Mouse (Mus musculus) embryonic stem cell, embryonic (primary cell): ENCODE measurements around the gene Cep70.

Source experiments
- CTCF ChIA-PET, 4 experiments: fragments of 300-600 bp in 2 of 4; fragments of 350-600 bp in 2 of 4; sonication (Branson Sonifier 250); formaldehyde crosslinking; loops; one replicate each; lab custom pipeline; 2022; ENCODE audit warnings: inconsistent platforms in 2 of 4; lab: Charles Lee
- POLR2A ChIA-PET, 4 experiments: fragments of 300-600 bp in 2 of 4; fragments of 350-600 bp in 2 of 4; sonication (Branson Sonifier 250); formaldehyde crosslinking; loops; one replicate each; lab custom pipeline; 2022; ENCODE audit warnings: antibody characterized with exemption in 4 of 4, inconsistent platforms in 1 of 4; lab: Charles Lee

The Cep70 gene

GRCm38 (mm10) chr9:99243190-99243894 is at the start of gene Cep70:
TSS of gene Cep70 (plus strand) at chr9:99243367.
- POLR2A ChIA-PET = interaction anchor here in 3 of 4 experiments (0.6 to 2.9 kb wide), 78 partner anchors 9 to 333 kb away, joined by 3 to 25 read pairs (median 4); partner anchors contain the start of genes Esyt3 (in 2 of the 3), Faim (in 2 of the 3), Pik3cb (in 2 of the 3) and Armc8 (in 1 of the 3)
- CTCF ChIA-PET = interaction anchor here in 3 of 4 experiments (0.5 to 2.7 kb wide), 33 partner anchors 9 to 344 kb away, joined by 3 to 19 read pairs (median 4); partner anchors contain the start of genes Esyt3 (in 1 of the 3), Nme9 (in 1 of the 3) and Pik3cb (in 1 of the 3)

DNA sequence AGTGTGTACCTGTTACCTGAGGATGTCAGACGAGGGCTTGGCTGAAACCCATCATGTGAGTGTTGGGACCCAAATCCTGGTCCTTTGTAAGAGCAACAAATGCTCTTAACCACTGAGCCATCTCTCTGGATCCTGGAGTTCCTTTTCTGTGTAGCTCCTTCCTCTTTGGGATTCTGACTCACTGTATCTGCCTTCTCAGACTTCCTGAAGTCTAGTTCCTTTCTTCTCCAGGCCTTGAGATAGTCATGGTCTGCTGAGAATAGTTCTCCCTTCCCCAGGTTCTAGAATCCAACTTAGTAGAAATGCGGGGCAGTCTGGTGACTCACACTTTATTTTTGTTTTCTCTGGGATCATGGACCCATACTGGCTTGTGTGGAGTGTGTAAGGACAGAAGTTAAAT is 30.5 kb upstream of the Cep70 start:
- CTCF ChIA-PET = no interaction called here

DNA sequence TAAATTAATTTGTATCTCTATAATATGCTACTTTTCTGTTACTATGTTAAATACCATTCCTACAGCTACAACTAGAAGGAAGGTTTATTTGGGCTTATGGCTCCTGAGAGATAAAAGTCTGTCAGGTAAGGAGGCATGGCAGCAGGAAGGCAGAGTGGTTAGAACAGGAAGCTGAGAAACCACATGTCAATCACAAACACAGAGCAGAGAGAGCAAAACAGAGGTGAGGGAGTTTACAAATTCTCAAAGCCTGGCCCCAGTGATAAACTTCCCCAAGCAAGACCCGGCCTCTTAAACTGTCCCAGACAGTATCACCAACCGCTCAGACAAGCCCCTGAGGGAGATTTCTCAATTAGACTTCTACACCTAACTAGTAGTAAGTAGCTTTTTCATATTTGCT is 27.0 kb upstream of the Cep70 start:
- ChIA-PET CTCF (no interaction called here), POLR2A (interaction anchor here in 1 of 4 experiments (0.8 kb wide), 1 partner anchor 15 kb away, joined by 3 read pairs; no protein-coding TSS in a partner anchor)

More for the DNA sequence above, 30.5 kb upstream of the Cep70 start:
- POLR2A ChIA-PET = interaction anchor here in 1 of 4 experiments (0.6 kb wide), 1 partner anchor 53 kb away, joined by 3 read pairs; no protein-coding TSS in a partner anchor

GRCm38 (mm10) chr9:99217999-99218719 is 25.0 kb upstream of the Cep70 start:
- CTCF ChIA-PET = interaction anchor here in 3 of 4 experiments (0.5 to 1.1 kb wide), 7 partner anchors 19 to 238 kb away, joined by 3 read pairs; partner anchors contain the start of genes Esyt3 (in 1 of the 3), Faiml (in 1 of the 3) and Gm1123 (in 1 of the 3)
- POLR2A ChIA-PET = interaction anchor here in 3 of 4 experiments (1.0 to 2.1 kb wide), 7 partner anchors 9 to 232 kb away, joined by 3 to 13 read pairs (median 5); partner anchors contain the start of genes Cep70 (in 2 of the 3) and Faim (in 1 of the 3)

GRCm38 (mm10) chr9:99221636-99222035 is 21.5 kb upstream of the Cep70 start:
- ChIA-PET POLR2A (interaction anchor here in 1 of 4 experiments (0.5 kb wide), 1 partner anchor 20 kb away, joined by 3 read pairs; no protein-coding TSS in a partner anchor), CTCF (no interaction called here)

GRCm38 (mm10) chr9:99224583-99224982 is 18.6 kb upstream of the Cep70 start:
- CTCF ChIA-PET = interaction anchor here in 2 of 4 experiments (0.7 kb wide), 2 partner anchors 15 to 1280 kb away, joined by 3 to 7 read pairs; no protein-coding TSS in a partner anchor

DNA sequence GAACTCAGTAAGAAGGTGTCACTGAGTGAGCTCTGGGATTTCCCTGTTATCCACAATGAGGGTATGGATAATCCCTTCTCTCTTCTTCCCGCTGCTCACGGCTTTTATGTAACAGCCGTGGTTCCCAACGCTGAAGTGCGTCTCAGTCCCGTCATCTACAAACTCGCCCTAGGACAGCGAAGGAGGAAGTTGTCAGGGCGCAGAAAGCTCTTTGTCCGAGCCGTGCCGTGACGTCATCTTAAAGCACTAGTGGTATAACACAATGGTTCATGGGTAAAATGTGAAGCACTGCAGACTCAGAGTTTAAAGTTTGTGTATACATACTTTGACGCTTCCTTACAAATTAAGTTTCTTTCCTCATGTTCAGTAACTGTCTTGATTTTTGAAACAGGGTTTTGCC is 13.7 kb upstream of the Cep70 start:
- ChIA-PET CTCF (interaction anchor here in 2 of 4 experiments (0.6 to 1.4 kb wide), 4 partner anchors 9 to 216 kb away, joined by 3 to 9 read pairs (median 4); no protein-coding TSS in a partner anchor), POLR2A (interaction anchor here in 2 of 4 experiments (0.7 to 1.6 kb wide), 6 partner anchors 10 to 1532 kb away, joined by 3 to 6 read pairs (median 3); partner anchors contain the start of gene Cep70 (in 2 of the 2))

More at GRCm38 (mm10) chr9:99224583-99224982, 18.6 kb upstream of the Cep70 start:
- POLR2A ChIA-PET = interaction anchor here in 3 of 4 experiments (0.5 to 1.6 kb wide), 4 partner anchors 11 to 658 kb away, joined by 3 to 4 read pairs (median 3); no protein-coding TSS in a partner anchor

DNA sequence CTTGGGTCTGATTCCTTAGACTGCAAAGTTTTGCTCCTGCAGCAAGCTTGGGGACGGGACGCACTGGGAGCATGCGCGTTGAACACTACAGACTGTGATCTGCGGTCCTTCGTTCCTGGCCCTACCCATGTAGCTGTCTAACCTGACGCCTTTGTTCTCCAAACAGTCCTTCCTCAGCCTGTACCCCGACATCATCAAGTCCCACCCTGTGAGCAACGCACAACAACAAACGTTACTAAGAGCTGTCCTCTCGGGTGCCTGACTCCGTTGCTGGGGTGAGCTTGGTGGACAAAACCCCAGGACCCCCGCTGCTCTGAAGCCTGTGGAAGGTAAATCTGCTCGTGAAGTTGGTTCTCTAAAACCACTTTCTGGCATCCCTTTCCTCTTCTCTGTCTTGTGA is 6.0 kb upstream of the Cep70 start, which contains the start of gene Faiml:
Gene Faiml (minus strand): TSS at position 101 of the 400 bp plus-strand sequence.
- ChIA-PET CTCF (interaction anchor here in 3 of 4 experiments (0.6 to 1.1 kb wide), 5 partner anchors 19 to 1800 kb away, joined by 3 to 5 read pairs (median 4); no protein-coding TSS in a partner anchor), POLR2A (interaction anchor here in 2 of 4 experiments (0.6 to 1.6 kb wide), 7 partner anchors 9 to 201 kb away, joined by 3 to 8 read pairs (median 4); partner anchors contain the start of gene Gm1123 (in 1 of the 2))

GRCm38 (mm10) chr9:99238276-99238675 is 4.9 kb upstream of the Cep70 start:
- POLR2A ChIA-PET = interaction anchor here in 1 of 4 experiments (1.0 to 1.8 kb wide), 2 partner anchors 9 to 10 kb away, joined by 3 to 6 read pairs; no protein-coding TSS in a partner anchor
- CTCF ChIA-PET = interaction anchor here in 1 of 4 experiments (1.4 to 1.5 kb wide), 2 partner anchors 9 to 349 kb away, joined by 3 to 4 read pairs; no protein-coding TSS in a partner anchor

GRCm38 (mm10) chr9:99239256-99239655 is 3.9 kb upstream of the Cep70 start:
- CTCF ChIA-PET = interaction anchor here in 3 of 4 experiments (0.6 to 1.7 kb wide), 5 partner anchors 10 to 348 kb away, joined by 3 to 4 read pairs (median 4); no protein-coding TSS in a partner anchor
- POLR2A ChIA-PET = interaction anchor here in 2 of 4 experiments (0.6 to 1.8 kb wide), 6 partner anchors 9 to 401 kb away, joined by 3 to 6 read pairs (median 3); no protein-coding TSS in a partner anchor

DNA sequence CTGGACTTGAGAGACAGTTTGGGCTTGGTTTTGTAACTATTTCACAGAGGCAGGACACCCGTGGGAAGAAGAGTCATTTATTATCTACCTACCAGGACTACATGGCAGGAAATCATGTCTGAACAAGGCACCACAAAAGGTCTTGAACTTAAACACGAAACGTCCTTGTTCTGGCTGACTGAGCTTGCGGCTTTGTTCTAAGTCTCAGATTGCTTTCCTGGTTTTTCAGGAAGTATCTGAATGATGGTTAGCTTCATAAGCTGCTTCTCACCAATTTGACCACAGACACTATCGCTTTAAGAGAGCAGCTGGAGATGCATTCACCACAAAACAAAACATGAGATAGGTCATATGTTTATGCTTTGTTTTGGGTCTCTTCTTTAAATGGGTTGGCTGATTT is 2.6 kb upstream of the Cep70 start:
- POLR2A ChIA-PET = no interaction called here
- CTCF ChIA-PET = interaction anchor here in 2 of 4 experiments (0.6 to 2.7 kb wide), 3 partner anchors 40 to 176 kb away, joined by 3 to 10 read pairs (median 4); no protein-coding TSS in a partner anchor

DNA sequence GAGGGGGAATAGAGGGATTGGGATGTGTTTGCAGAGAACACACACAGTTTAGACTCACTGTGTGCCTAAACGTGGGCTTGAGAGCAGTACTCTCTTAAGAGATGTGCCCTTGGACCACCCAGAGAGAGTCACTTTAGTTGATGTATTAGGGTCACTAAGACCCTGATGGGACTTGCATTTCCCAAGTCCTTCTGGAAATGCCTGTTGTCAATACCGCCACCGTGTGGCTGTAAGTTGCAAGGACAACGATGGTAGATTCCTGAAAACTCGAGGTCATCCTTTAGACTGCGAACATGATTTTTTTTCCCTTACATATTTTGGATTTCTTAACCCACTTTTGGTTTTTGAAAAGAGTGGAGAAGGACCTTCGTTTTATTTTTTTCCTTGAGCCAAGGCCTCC is 1.1 kb upstream of the Cep70 start:
- CTCF ChIA-PET = interaction anchor here in 3 of 4 experiments (0.6 to 2.7 kb wide), 10 partner anchors 9 to 262 kb away, joined by 3 to 16 read pairs (median 4); no protein-coding TSS in a partner anchor
- POLR2A ChIA-PET = interaction anchor here in 3 of 4 experiments (0.6 to 2.9 kb wide), 10 partner anchors 14 to 216 kb away, joined by 3 to 25 read pairs (median 5); partner anchors contain the start of gene Pik3cb (in 1 of the 3)

DNA sequence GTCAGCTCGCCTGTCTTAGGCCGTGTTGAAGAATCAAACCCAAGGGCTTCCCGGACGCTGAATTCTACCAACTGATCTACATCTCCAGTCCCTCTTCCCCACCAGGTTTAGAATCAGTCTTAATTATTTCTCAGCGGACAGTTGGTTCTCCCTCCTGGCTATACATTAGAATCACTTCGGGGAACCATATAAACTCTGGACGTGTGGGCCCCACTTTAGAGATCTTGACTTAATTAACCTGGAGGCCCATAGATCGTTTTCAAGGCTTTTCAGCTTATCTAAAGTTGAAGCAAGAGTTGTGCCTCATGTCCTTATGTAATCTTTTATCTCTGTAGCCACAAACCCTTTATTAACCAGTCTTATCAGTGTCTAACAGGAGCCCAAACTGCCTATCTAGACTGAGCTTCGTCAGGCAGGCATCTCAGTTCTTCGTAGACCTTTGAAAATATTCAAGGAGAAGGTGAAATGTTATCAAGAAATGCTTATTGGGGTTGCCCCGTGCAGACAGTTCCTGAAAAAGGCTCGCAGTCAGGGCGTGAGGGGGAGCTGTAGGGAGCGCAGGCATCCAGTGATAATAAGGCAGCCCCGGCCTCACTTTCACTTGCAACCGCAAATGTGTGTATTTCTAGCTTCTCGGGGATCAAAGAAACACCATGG is 506 bp upstream of the Cep70 start:
- CTCF ChIA-PET = interaction anchor here (0.6 to 2.7 kb wide), 30 partner anchors 10 to 345 kb away, joined by 3 to 19 read pairs (median 4); partner anchors contain the start of genes Nme9 (in 1 of the 4) and Pik3cb (in 1 of the 4)
- POLR2A ChIA-PET = interaction anchor here in 3 of 4 experiments (0.6 to 2.9 kb wide), 63 partner anchors 9 to 333 kb away, joined by 3 to 25 read pairs (median 5); partner anchors contain the start of genes Esyt3 (in 2 of the 3), Pik3cb (in 2 of the 3), Armc8 (in 1 of the 3) and Dbr1 (in 1 of the 3)

- POLR2A ChIA-PET = interaction anchor here in 3 of 4 experiments (0.7 to 2.9 kb wide), 56 partner anchors 8 to 332 kb away, joined by 3 to 25 read pairs (median 5); partner anchors contain the start of genes Esyt3 (in 2 of the 3), Faim (in 2 of the 3), Dbr1 (in 1 of the 3) and Mras (in 1 of the 3)
- CTCF ChIA-PET = interaction anchor here in 3 of 4 experiments (0.7 to 2.4 kb wide), 13 partner anchors 9 to 343 kb away, joined by 3 to 19 read pairs (median 5); partner anchors contain the start of gene Pik3cb (in 1 of the 3)
Observed at GRCm38 (mm10) chr9:99243895-99244293, 727 bp downstream of the Cep70 start.

- ChIA-PET CTCF (interaction anchor here in 3 of 4 experiments (0.6 to 0.9 kb wide), 3 partner anchors 128 to 320 kb away, joined by 3 read pairs; partner anchors contain the start of gene Armc8 (in 1 of the 3)), POLR2A (interaction anchor here in 3 of 4 experiments (0.6 to 3.6 kb wide), 6 partner anchors 9 to 262 kb away, joined by 3 to 25 read pairs (median 3); partner anchors contain the start of gene Faim (in 1 of the 3))
Observed at GRCm38 (mm10) chr9:99248304-99248703, 5.1 kb downstream of the Cep70 start.
